Mouse (Mus musculus) cortical plate, adult 2 months (tissue): ENCODE measurements around the gene Ppfibp2. TPM values are rescaled to one million over a fixed set of nuclear protein-coding genes. Genes with fewer than 3 reads are reported as not detected.
A peak's percentile ranks its signal among the peaks of the same experiment; 100 is the strongest.

ENCODE experiments used
- H3K27ac ChIP-seq: fragments of 200-500 bp; 2 replicates; pipeline ENCODE4 v1.5.1; 2012; ENCODE audit warnings: low read length, control low read depth, inconsistent platforms; ENCODE audit not compliant: insufficient read depth
- H3K4me1 ChIP-seq: fragments of 200-500 bp; 2 replicates; pipeline ENCODE4 v1.6.1; 2011; ENCODE audit warnings: low read length; ENCODE audit not compliant: control insufficient read depth, insufficient read depth
- H3K4me3 ChIP-seq: fragments of 200-500 bp; 2 replicates; pipeline ENCODE4 v1.5.1; 2011; ENCODE audit warnings: mild to moderate bottlenecking, low read length, control low read depth; ENCODE audit not compliant: insufficient read depth
- CTCF ChIP-seq: fragments of 200-500 bp; IDR thresholded peaks from 2 replicates; pipeline ENCODE4 v1.5.1; 2011; ENCODE audit warnings: mild to moderate bottlenecking, control low read depth, low read length; ENCODE audit not compliant: insufficient read depth; ENCODE audit errors: extremely low read depth
- POLR2A ChIP-seq: fragments of 200-500 bp; IDR thresholded peaks from 2 replicates; pipeline ENCODE4 v1.6.1; 2011; ENCODE audit warnings: mild to moderate bottlenecking, low read length, control low read depth; ENCODE audit not compliant: insufficient read depth; ENCODE audit errors: extremely low read depth
- polyA plus RNA-seq: library from polyadenylated mRNA; depleted of rRNA; stranded (reverse); fragments of >200 nt; gene quantifications from 2 replicates; pipeline ENCODE4 v1.2.3, GENCODE M21; 2012

Gene Ppfibp2
- polyA plus RNA-seq, 1 experiment = 8.4 TPM

DNA sequence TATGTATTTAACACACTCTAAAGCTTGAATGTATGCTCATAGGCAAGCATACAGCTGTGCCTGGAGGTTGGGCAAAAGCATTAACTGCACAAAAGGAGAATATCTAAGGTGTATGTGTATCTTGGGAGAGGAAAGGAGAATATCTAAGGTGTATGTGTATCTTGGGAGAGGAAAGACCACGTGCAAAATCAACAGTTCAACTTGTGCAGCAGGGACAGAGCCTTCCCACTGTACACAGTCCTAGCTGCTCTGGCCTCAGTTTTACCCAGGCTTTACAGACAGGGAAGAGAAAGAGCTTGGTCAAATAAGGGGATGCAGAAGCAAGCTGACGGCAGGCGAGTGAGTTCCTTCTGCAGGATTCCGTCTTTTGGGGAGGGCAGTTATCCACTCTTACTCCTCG is 119.1 kb downstream of the Ppfibp2 start:
- Histone ChIP-seq H3K27ac (no peak overlapping the region), H3K4me3 (no peak overlapping the region), H3K4me1 (no peaks in the 10 kb centered on the region)
- TF ChIP-seq POLR2A = no peak

DNA sequence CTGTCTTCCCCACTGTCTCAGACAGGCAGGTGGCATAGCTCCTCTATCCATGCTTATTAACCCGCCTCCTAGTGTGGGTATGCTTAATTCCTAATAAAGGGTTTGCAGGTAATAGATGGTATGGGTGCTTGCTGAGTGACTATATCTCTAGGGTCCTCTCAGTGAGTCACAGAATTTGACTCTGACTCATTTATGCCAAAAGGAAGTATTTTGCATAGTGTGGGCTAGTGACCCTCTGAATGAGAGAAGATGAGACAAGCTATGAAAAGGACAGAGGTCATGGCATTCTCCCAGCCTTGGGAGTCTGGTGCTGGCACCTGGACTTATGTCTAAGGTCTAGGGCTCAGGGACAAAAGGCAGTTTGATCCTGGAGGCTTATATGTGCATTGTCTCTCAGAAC is 125.8 kb downstream of the Ppfibp2 start:
- no peak overlapping the region for H3K4me3 ChIP-seq
- TF ChIP-seq CTCF (no peak), POLR2A (no peak)
- H3K4me1 ChIP-seq = no peaks in the 10 kb centered on the region
- no peak overlapping the region for H3K27ac ChIP-seq

DNA sequence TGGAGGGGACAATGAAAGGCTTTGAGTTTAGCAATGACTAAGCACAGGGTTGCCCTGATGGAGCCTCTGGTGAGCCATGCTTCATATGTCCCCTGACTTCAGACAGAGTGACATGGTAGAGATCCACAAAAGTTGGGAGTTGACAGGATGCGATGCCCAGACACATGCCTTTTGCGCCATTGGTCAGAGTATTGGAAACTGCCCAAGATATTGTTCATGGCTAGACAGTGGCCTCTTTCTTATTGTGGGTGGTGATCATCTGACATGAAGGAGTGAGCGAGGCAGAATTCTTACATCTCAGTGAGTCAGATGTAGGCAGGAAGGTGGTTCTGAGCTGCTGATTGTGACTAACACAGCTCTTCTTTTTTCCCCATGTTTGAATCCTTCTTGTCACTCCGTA is 127.5 kb downstream of the Ppfibp2 start:
- H3K27ac ChIP-seq = no peak overlapping the region
- no peaks in the 10 kb centered on the region for H3K4me1 ChIP-seq
- TF ChIP-seq POLR2A (no peak), CTCF (no peak)
- no peak overlapping the region for H3K4me3 ChIP-seq

DNA sequence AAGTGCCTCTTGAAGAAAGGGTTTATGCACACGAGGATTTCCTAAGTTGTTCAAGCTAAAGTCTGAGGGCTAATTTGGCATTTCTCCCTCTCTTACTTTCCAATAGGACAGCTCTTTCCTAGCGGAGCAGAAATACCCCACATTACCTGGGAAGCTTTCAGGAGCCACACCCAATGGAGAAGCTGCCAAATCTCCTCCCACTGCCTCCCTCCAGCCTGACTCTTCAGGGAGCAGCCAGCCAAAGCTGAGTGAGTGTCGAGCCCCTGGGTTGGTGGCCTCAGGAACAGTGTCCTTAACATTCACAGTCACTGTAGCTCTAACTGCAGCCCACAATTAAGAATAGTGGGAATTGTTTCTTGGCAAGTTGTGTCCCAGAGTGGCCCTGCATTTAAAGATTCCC is 132.5 kb downstream of the Ppfibp2 start:
- Histone ChIP-seq H3K4me3 (no peak overlapping the region), H3K4me1 (no peaks in the 10 kb centered on the region), H3K27ac (no peak overlapping the region)
- no peak for TF ChIP-seq POLR2A

DNA sequence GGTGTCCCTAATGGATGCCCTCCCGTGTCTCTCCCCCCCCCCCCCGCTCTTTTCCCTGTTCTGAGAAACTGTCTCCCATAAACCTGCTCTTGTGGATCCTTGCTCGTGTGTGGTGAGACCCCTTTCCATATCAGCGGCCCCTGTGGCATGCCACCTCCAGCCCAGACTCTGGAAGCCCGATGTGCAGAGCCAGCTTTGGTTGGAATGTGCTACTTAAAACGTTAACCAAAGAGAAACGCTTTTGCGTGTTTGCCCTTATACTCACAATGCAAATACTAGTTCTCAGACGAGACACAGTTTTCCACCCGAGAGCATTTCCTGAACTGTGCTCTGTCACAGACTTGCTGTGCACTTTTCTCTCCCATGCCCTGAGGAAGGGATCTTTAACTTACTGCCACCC is 135.6 kb downstream of the Ppfibp2 start:
- H3K4me3 ChIP-seq = no peak overlapping the region
- no peaks in the 10 kb centered on the region for H3K4me1 ChIP-seq
- TF ChIP-seq CTCF (no peak), POLR2A (no peak)
- H3K27ac ChIP-seq = no peak overlapping the region

DNA sequence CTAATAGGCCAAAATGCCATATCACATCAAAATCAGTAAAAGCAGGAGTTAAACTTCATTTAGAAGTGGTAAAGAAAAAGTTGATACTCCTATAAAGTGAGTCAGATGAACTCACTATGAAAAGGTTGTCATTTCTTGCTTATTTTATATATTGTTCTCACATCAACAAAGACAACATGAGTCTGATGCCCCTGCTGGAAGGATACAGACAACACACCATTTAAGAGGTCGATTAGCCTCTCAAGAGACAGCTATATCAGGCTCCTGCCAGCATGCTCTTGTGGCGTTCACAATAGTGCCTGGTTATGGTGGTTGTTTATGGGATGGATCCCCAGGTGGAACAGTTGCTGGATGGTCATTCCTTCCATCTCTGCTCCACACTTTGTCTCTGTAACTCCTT is 138.2 kb downstream of the Ppfibp2 start:
- no peak overlapping the region for H3K27ac ChIP-seq
- no peaks in the 10 kb centered on the region for H3K4me1 ChIP-seq
- H3K4me3 ChIP-seq = no peak overlapping the region
- no peak for TF ChIP-seq POLR2A
- TF ChIP-seq CTCF = no peak

DNA sequence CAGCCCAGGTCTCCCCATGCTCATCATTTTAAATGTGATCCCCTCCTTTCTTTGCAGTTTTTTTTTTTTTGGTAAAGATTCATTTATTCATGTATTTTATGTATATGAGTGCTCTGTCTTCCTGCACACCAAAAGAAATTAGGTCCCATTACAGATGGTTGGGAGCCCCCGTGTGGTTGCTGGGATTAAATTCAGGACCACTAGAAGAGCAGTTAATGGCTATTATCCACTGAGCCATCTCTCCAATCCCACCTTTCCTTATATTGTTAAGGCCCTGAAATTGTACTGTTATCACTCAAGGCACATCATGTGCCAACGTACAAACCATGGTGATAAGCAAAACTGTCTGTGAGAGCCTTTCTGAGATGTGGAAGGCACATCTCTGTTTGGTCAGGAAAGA is 143.7 kb downstream of the Ppfibp2 start:
- no peaks in the 10 kb centered on the region for H3K4me1 ChIP-seq
- TF ChIP-seq POLR2A (no peak), CTCF (peak; percentile 25; the same call in 1 of the 2 replicates)
- H3K4me3 ChIP-seq = no peak overlapping the region
- H3K27ac ChIP-seq = no peak overlapping the region

DNA sequence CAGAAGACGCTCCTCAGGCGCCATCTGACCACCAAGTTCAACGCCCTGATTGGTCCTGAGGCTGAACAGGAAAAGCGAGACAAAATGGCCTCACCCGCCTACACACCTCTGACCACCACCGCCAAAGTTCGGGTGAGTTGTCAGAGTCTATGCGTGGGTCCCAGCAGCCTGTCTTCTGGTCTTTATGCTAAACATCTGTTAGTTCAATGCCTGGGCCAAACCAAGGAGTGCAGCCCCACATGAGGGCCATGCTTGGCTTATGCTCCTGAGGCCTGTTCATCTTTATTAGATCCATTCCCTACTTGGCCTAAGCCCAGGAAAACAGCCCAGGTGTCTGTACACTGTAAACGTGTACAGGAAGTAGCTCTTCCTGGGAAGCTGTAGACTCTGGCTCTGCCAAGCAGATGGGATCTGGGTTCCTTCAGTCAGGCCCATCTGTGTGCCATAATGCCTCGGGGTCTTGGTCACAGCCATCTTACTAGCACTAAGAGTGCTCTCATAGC is 148.0 kb downstream of the Ppfibp2 start:
- no peak for TF ChIP-seq POLR2A
- no peak for TF ChIP-seq CTCF
- Histone ChIP-seq H3K27ac (no peak overlapping the region), H3K4me3 (no peak overlapping the region), H3K4me1 (no peaks in the 10 kb centered on the region)

DNA sequence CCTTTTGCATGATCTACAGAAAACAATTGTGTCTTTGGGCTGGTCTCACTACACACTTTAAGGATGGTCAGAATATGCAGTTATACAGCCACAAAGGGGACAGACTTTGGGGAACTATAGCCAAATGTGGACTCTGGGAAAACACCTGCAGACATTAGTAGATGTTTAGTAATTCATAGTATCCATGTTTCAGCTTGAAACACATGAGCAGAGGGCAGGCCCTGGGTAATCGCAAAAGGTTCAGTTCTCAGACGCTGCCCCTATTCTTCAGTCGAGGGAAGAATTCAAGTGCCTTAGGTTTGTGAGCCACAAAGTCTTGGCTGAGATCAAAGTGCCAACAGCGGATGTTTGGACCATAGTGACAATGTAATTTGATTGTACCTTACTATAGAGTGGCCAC is 149.4 kb downstream of the Ppfibp2 start:
- TF ChIP-seq CTCF = no peak
- TF ChIP-seq POLR2A = no peak

DNA sequence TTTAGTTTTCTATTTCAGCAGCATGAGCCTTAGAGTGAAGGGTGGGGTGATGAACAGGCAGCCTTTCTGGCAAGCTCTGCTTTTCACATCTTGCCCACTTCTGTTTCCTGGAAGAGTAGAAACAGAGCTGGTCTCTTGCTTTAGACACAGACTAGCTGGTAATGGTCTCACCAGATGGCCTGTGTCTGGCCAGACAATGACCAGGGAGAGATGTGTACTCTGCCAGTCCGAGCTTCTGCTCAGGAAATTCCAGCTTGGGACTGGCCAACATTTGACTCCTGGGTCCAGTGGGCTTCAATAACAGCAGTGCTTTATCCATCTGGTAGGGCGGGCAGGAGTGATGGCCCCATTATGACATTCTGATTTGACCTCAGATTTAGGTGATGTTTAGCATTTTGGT is 150.1 kb downstream of the Ppfibp2 start:
- Histone ChIP-seq H3K4me1 (no peaks in the 10 kb centered on the region), H3K27ac (no peak overlapping the region), H3K4me3 (no peak overlapping the region)
- TF ChIP-seq POLR2A = no peak

More for the DNA sequence above, 149.4 kb downstream of the Ppfibp2 start:
- Histone ChIP-seq H3K27ac (no peak overlapping the region), H3K4me3 (no peak overlapping the region), H3K4me1 (no peaks in the 10 kb centered on the region)

DNA sequence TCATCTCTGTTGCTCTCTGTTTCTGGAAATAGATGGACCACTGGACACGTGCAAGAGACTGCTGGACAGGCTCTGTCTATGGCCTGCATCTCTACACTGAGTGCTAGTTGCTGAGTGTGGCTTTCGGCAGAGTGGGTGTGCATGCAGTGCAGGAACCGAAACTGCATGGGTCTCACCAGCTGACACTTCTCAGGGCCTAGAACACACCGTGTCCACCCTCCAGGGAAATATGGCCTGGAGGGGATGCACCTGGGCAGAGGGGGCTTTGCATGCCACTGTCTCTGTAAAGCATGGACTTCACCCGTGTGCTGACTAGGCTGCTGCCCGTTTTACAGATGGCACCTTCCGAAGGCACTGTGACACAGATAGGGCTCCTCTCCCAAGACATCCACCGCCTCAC is 151.0 kb downstream of the Ppfibp2 start:
- no peak for TF ChIP-seq POLR2A
- no peak for TF ChIP-seq CTCF
- Histone ChIP-seq H3K27ac (no peak overlapping the region), H3K4me3 (no peak overlapping the region), H3K4me1 (no peaks in the 10 kb centered on the region)
